Mouse (Mus musculus): ENCODE measurements at regions not wholly inside any gene's neighbourhood (a gene's known extent, or its start where the extent isn't known, plus 50 kb on each side); places are given as distances from the start of the nearest gene placed in this dataset.

DNA sequence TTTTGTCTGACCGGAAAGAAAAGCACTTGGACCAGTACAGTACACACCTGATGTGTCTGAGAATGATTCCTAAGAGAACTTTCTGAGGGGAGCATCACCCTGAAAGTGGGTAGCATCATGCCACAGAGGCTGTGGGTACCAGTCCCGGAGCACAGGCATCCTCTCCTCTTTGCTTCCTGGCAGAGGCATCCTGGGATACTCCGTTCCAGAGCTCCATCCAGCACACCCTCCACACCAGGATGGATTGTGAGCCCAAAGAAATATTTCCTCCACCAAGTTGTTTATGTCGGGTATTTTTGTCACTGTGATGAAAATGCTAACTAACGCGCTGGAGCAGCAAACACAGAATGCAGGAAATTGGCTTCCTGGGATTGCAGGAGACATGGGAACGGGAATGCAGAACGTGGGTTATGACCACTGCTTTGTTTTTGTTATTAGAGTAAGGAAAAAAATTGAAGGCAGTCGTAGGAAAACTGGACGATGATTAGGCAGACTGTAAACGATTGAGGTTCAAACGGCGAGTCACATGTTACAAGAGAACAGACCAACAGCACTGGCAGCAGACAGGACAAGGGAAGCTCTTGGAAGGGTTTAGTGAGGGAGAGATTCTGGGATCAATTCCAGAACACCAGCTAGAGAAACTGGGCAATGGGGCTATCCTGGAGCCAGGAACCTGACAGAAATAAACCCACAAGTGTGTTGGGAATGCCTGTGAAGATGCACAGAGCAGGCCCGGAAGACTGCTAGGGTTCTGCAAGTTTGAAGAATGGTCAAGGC, 134.6 kb downstream of the Fgf18 start:
- H3K27ac ChIP-seq (ENCODE audit: control insufficient read depth, insufficient read depth, low read depth, low read length, poor library complexity): no peak overlapping the region
- TF ChIP-seq POLR2A (IDR thresholded peaks at IDR 0.05; ENCODE audit: borderline replicate concordance, control insufficient read depth, low read depth, low read length) (no peak), CTCF (IDR thresholded peaks at IDR 0.05; ENCODE audit: control insufficient read depth, insufficient read depth, low read length) (no peak)
- WGBS: 75% methylated on average over 14 of the region's 14 CpGs
- no peak overlapping the region for H3K4me3 ChIP-seq (replicated peaks; ENCODE audit: control insufficient read depth, low read depth, low read length)
- H3K4me1 ChIP-seq (ENCODE audit: control insufficient read depth, insufficient read depth, low read length): no peaks in the 10 kb centered on the region

GRCm38 (mm10) chr11:33008611-33009010, 138.6 kb downstream of the Fgf18 start:
- H3K4me1 ChIP-seq (ENCODE audit: control insufficient read depth, insufficient read depth, low read length): no peaks in the 10 kb centered on the region
- no peak for TF ChIP-seq POLR2A (IDR thresholded peaks at IDR 0.05; ENCODE audit: borderline replicate concordance, control insufficient read depth, low read depth, low read length)
- TF ChIP-seq CTCF (IDR thresholded peaks at IDR 0.05; ENCODE audit: control insufficient read depth, insufficient read depth, low read length): no peak
- no peak overlapping the region for H3K27ac ChIP-seq (ENCODE audit: control insufficient read depth, insufficient read depth, low read depth, low read length, poor library complexity)
- no peak overlapping the region for H3K4me3 ChIP-seq (replicated peaks; ENCODE audit: control insufficient read depth, low read depth, low read length)

- TF ChIP-seq CTCF (IDR thresholded peaks at IDR 0.05; ENCODE audit: control insufficient read depth, insufficient read depth, low read length) (no peak), POLR2A (IDR thresholded peaks at IDR 0.05; ENCODE audit: borderline replicate concordance, control insufficient read depth, low read depth, low read length) (no peak)
- Histone ChIP-seq H3K4me1 (ENCODE audit: control insufficient read depth, insufficient read depth, low read length) (no peaks in the 10 kb centered on the region), H3K4me3 (replicated peaks; ENCODE audit: control insufficient read depth, low read depth, low read length) (no peak overlapping the region), H3K27ac (ENCODE audit: control insufficient read depth, insufficient read depth, low read depth, low read length, poor library complexity) (no peak overlapping the region)
- WGBS: 84% methylated on average over 11 of the region's 11 CpGs
Measured at GRCm38 (mm10) chr11:33007826-33008530, 139.2 kb downstream of the Fgf18 start.

DNA sequence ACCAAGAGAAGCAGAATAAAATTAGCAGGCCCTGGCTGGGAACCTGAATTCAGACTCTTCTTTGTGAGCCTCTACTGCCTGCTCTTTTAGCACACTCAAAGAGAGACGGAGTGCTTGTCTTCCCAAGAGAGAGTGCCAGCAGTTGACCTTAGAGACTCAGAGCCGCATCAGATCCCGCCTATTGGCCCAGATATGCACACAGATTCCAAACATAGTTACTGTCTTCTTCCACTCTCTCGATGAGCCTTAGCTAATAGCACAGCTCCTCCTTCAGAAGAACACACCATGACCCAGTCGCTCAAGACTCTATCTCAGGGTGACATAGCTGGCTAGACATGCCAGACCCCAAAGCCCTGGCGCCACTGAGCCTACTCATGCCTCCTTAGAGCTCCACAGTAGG, 139.8 kb downstream of the Fgf18 start:
- no peaks in the 10 kb centered on the region for H3K4me1 ChIP-seq (ENCODE audit: control insufficient read depth, insufficient read depth, low read length)
- no peak overlapping the region for H3K27ac ChIP-seq (ENCODE audit: control insufficient read depth, insufficient read depth, low read depth, low read length, poor library complexity)
- WGBS: 79% methylated on average over 6 of the region's 6 CpGs
- no peak for TF ChIP-seq CTCF (IDR thresholded peaks at IDR 0.05; ENCODE audit: control insufficient read depth, insufficient read depth, low read length)
- TF ChIP-seq POLR2A (IDR thresholded peaks at IDR 0.05; ENCODE audit: borderline replicate concordance, control insufficient read depth, low read depth, low read length): no peak
- H3K4me3 ChIP-seq (replicated peaks; ENCODE audit: control insufficient read depth, low read depth, low read length): no peak overlapping the region

DNA sequence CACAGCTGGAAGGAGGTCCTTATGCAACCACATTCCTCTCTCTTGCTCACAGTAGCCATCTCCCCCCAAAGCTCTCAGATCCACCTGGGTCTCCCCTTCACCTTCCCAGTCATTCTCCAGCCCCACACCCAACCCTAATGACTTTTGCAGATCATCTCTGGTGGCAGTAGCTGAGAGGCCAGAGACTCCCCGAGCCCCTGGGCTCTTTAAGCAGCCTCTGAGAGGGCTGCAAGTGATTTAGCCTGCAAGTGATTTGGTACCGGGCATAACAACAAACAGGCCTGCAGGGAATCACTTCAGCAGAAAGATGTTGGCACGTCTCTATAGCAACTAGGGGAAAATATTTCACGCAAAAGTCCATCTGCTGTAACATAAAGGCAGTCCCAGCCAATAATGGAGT, 142.0 kb downstream of the Fgf18 start:
- 64% methylated on average over 4 of the region's 4 CpGs for WGBS
- H3K27ac ChIP-seq (ENCODE audit: control insufficient read depth, insufficient read depth, low read depth, low read length, poor library complexity): no peak overlapping the region
- no peak for TF ChIP-seq CTCF (IDR thresholded peaks at IDR 0.05; ENCODE audit: control insufficient read depth, insufficient read depth, low read length)
- TF ChIP-seq POLR2A (IDR thresholded peaks at IDR 0.05; ENCODE audit: borderline replicate concordance, control insufficient read depth, low read depth, low read length): no peak

GRCm38 (mm10) chr11:33004603-33005002, 142.6 kb downstream of the Fgf18 start:
- 87% methylated on average over 11 of the region's 11 CpGs for WGBS
- no peak overlapping the region for H3K4me3 ChIP-seq (replicated peaks; ENCODE audit: control insufficient read depth, low read depth, low read length)
- H3K4me1 ChIP-seq (ENCODE audit: control insufficient read depth, insufficient read depth, low read length): no peaks in the 10 kb centered on the region
- H3K27ac ChIP-seq (ENCODE audit: control insufficient read depth, insufficient read depth, low read depth, low read length, poor library complexity): no peak overlapping the region
- no peak for TF ChIP-seq CTCF (IDR thresholded peaks at IDR 0.05; ENCODE audit: control insufficient read depth, insufficient read depth, low read length)

More for the DNA sequence above, 142.0 kb downstream of the Fgf18 start:
- Histone ChIP-seq H3K4me1 (ENCODE audit: control insufficient read depth, insufficient read depth, low read length) (no peaks in the 10 kb centered on the region), H3K4me3 (replicated peaks; ENCODE audit: control insufficient read depth, low read depth, low read length) (no peak overlapping the region)

GRCm38 (mm10) chr11:32999684-33000255, 147.4 kb downstream of the Fgf18 start:
- Histone ChIP-seq H3K27ac (ENCODE audit: control insufficient read depth, insufficient read depth, low read depth, low read length, poor library complexity) (no peak overlapping the region), H3K4me3 (replicated peaks; ENCODE audit: control insufficient read depth, low read depth, low read length) (no peak overlapping the region), H3K4me1 (ENCODE audit: control insufficient read depth, insufficient read depth, low read length) (no peaks in the 10 kb centered on the region)
- no peak for TF ChIP-seq POLR2A (IDR thresholded peaks at IDR 0.05; ENCODE audit: borderline replicate concordance, control insufficient read depth, low read depth, low read length)
- TF ChIP-seq CTCF (IDR thresholded peaks at IDR 0.05; ENCODE audit: control insufficient read depth, insufficient read depth, low read length): no peak
- WGBS: 73% methylated on average over 4 of the region's 4 CpGs
